Mouse (Mus musculus) ES-E14 (cell line): Measurements from ENCODE around the gene Gpr3.

Experiments used
- CHD2 ChIP-seq: IDR thresholded peaks from 2 replicates; pipeline ENCODE4 v1.6.1; 2014; ENCODE audit warnings: mild to moderate bottlenecking, low read depth, low read length, inconsistent platforms
- HCFC1 ChIP-seq: IDR thresholded peaks from 2 replicates; pipeline ENCODE4 v1.6.1; 2012; ENCODE audit warnings: low read length, inconsistent platforms, borderline replicate concordance; ENCODE audit not compliant: insufficient read depth
- MAFK ChIP-seq: IDR thresholded peaks from 2 replicates; pipeline ENCODE4 v1.6.1; 2014; ENCODE audit warnings: mild to moderate bottlenecking, low read depth, low read length, inconsistent platforms; ENCODE audit not compliant: insufficient read depth
- ZNF384 ChIP-seq: IDR thresholded peaks from 2 replicates; pipeline ENCODE4 v1.6.1; 2012; ENCODE audit warnings: low read depth, low read length, inconsistent platforms

DNA sequence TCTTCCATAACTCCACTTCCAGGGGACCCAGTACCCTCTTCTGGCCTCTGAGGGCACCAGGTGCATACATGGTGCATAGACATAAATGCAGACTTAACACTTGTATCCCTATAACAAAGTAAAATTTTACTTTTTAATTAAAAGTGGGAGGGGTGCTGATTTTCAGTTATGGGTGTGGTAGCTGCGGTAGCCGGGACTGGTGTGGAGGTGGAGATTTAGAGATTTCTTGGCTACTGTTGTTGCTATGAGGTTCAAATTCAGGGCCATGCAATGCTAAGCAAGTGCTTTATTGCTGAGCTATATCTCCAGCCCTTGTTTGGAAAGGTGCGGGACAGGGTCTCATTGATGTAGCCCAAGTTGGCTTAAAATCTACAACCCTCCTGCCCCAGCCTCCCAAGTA, 6.4 kb upstream of the Gpr3 start:
- TF ChIP-seq HCFC1 (no peak), CHD2 (no peak), MAFK (no peak), ZNF384 (no peak)
